Mouse (Mus musculus) intestine, embryonic 14.5 days (tissue): Measurements from ENCODE around the gene Klhdc7a. TPM values are rescaled to one million over a fixed set of nuclear protein-coding genes. Genes with fewer than 3 reads are reported as not detected.

Experiments
- ATAC-seq: fragments of 200-750 bp; cut with Nextera tagmentation; replicated peaks from 2 replicates; pipeline ENCODE4 v1.8.0; 2017; ENCODE audit warnings: low read depth, moderate number of reproducible peaks, moderate TSS enrichment, moderate library complexity; ENCODE audit not compliant: low FRiP score, low TSS enrichment
- DNase-seq: peaks from one replicate; pipeline ENCODE4 v3.0.0-alpha.2; 2018; ENCODE audit warnings: low spot score
- H3K27ac ChIP-seq: fragments of 300-500 bp; sonication (generic); 2 replicates; pipeline ENCODE4 v1.5.1; 2014; ENCODE audit warnings: low read depth, mild to moderate bottlenecking, control low read depth
- H3K27me3 ChIP-seq: fragments of 300-500 bp; sonication (generic); replicated peaks from 2 replicates; pipeline ENCODE4 v1.6.1; 2014; ENCODE audit warnings: low read length, control low read depth; ENCODE audit not compliant: control insufficient read depth, insufficient read depth
- H3K36me3 ChIP-seq: fragments of 300-500 bp; sonication (generic); 2 replicates; pipeline ENCODE4 v1.6.1; 2014; ENCODE audit warnings: low read length, control low read depth; ENCODE audit not compliant: control insufficient read depth, insufficient read depth
- H3K4me1 ChIP-seq: fragments of 300-500 bp; sonication (generic); replicated peaks from 2 replicates; pipeline ENCODE4 v1.6.1; 2014; ENCODE audit warnings: low read length, control low read depth, mixed read lengths; ENCODE audit not compliant: control insufficient read depth, insufficient read depth
- H3K4me2 ChIP-seq: fragments of 300-500 bp; sonication (generic); 2 replicates; pipeline ENCODE4 v1.6.1; 2014; ENCODE audit warnings: low read length
- H3K4me3 ChIP-seq: fragments of 300-500 bp; sonication (generic); 2 replicates; pipeline ENCODE4 v1.5.1; 2014; ENCODE audit warnings: low read depth, low read length, control low read depth, mixed read lengths
- H3K9ac ChIP-seq: fragments of 300-500 bp; sonication (generic); 2 replicates; pipeline ENCODE4 v1.6.1; 2014; ENCODE audit warnings: mild to moderate bottlenecking, low read length
- H3K9me3 ChIP-seq: fragments of 300-500 bp; sonication (generic); 2 replicates; pipeline ENCODE4 v1.6.1; 2016; ENCODE audit warnings: low read length, control low read depth; ENCODE audit not compliant: control insufficient read depth
- WGBS: fragments of 180-500 bp; shearing (Covaris S2); extraction: QIAGEN DNeasy Blood & Tissue Kit; methylation state at CpG from one replicate; pipeline ENCODE4 v1.1.7; 2014; 5-methylcytosine and 5-hydroxymethylcytosine counted together
- microRNA counts: library from miRNA; unstranded; fragments of <30 nt; microRNA quantifications from one replicate; lab custom pipeline; 2016
- microRNA-seq: library from miRNA; unstranded; fragments of <30 nt; microRNA quantifications from one replicate; pipeline ENCODE4, GENCODE M21; 2016
- polyA plus RNA-seq: library from polyadenylated mRNA; unstranded; fragments of >200 nt; fragmentation: Nextera tagmentation; extraction: Ambion mirVana; gene quantifications from 2 replicates; pipeline ENCODE4 v1.2.1, GENCODE M21; 2014

Klhdc7a gene
- polyA plus RNA-seq, 1 experiment from 2014 or later: 0.15 TPM

- ATAC-seq (no peak), DNase-seq (no peak)
Measured at GRCm38 (mm10) chr4:139926161-139926561, 41.7 kb downstream of the Klhdc7a start.

GRCm38 (mm10) chr4:139925275-139926160, 42.3 kb downstream of the Klhdc7a start:
- H3K4me1 ChIP-seq: peaks cover 8% of the 10 kb centered on the region; the same call in 1 of the 2 replicates
- peak overlapping the region; percentile 12 for H3K4me3 ChIP-seq
- no peaks in the 10 kb centered on the region for H3K9me3 ChIP-seq
- peak; percentile 55 for DNase-seq
- H3K27ac ChIP-seq: no peak overlapping the region
- no peaks in the 10 kb centered on the region for H3K36me3 ChIP-seq
- peak overlapping the region; percentile 41 for H3K4me2 ChIP-seq
- ATAC-seq: no peak
- H3K9ac ChIP-seq: no peak overlapping the region
- whole genome bisulfite sequencing: 16% methylated on average over 34 of the region's 34 CpGs
- peaks cover 23% of the 10 kb centered on the region for H3K27me3 ChIP-seq

More at GRCm38 (mm10) chr4:139926161-139926561, 41.7 kb downstream of the Klhdc7a start:
- Histone ChIP-seq H3K36me3 (no peaks in the 10 kb centered on the region), H3K27me3 (peaks cover 27% of the 10 kb centered on the region), H3K4me1 (peaks cover 8% of the 10 kb centered on the region; the same call in 1 of the 2 replicates), H3K4me3 (peak overlapping the region; percentile 12; the same call in 1 of the 2 replicates), H3K9me3 (no peaks in the 10 kb centered on the region), H3K4me2 (peak overlapping the region; percentile 41), H3K9ac (no peak overlapping the region), H3K27ac (no peak overlapping the region)
- 6% methylated on average over 11 of the region's 11 CpGs for WGBS

GRCm38 (mm10) chr4:139916731-139917130, 51.1 kb downstream of the Klhdc7a start:
- Histone ChIP-seq H3K27ac (no peak overlapping the region), H3K9me3 (no peaks in the 10 kb centered on the region), H3K9ac (no peak overlapping the region), H3K4me3 (no peak overlapping the region), H3K4me1 (no peaks in the 10 kb centered on the region), H3K36me3 (no peaks in the 10 kb centered on the region), H3K4me2 (no peak overlapping the region), H3K27me3 (no peaks in the 10 kb centered on the region)
- ATAC-seq (no peak), DNase-seq (no peak)
- 76% methylated on average over 7 of the region's 7 CpGs for WGBS

MicroRNAs encoded within 50 kb of the gene (microRNA counts, 519-probe panel; counts per million panel counts)
- microRNA mmu-miR-2139 (lab: Ali Mortazavi, UCI): 2,506 counts per million, percentile 25 among the panel's probes with 10 or more counts

Small RNA genes within 50 kb of the gene (microRNA-seq; reads per million reads assigned to microRNA genes)
- not detected for gene Mir2139

Other genes with a start within 250 kb of the Klhdc7a start
- not detected in 2 replicates for gene Pax7, start 134.5 kb downstream of the Klhdc7a start, polyA plus RNA-seq